Mouse (Mus musculus) frontal cortex, adult 2 months (tissue): ENCODE measurements around the gene Bcl11a. TPM values are rescaled to one million over a fixed set of nuclear protein-coding genes. Genes with fewer than 3 reads are reported as not detected.

Experiments
- DNase-seq, 2 experiments: peaks; one replicate each; pipeline ENCODE4 v3.0.0; 2022; ENCODE audit warnings: low spot score in 1 of 2; ENCODE audit errors: extremely low spot score in 1 of 2
- polyA plus RNA-seq: library from polyadenylated mRNA; depleted of rRNA; stranded (reverse); fragments of >200 nt; gene quantifications from 2 replicates; pipeline ENCODE4 v1.2.3, GENCODE M21; 2012

Gene Bcl11a
- polyA plus RNA-seq, 1 experiment, result 81.5 TPM

DNA sequence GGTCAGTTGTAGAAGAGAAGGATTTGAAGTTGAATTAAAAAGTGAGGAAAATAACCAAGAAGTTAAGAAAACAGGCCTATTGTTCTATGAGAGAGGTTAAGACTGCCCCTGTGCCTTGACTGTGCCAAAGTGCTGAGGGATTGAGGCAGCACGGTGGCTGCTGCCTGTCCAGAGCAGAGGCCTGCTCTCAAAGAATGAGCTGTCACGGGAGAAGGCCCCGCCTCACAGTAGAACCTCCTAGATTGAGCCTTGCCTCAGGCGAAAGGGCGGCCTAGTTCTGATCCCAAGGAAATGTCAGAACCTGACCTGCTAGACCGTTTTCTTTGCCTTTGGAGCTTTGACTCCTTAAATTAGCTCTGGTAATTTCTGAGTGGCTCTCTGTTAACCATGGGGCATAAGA lies 69.8 kb downstream of the Bcl11a start:
- no peak for DNase-seq

DNA sequence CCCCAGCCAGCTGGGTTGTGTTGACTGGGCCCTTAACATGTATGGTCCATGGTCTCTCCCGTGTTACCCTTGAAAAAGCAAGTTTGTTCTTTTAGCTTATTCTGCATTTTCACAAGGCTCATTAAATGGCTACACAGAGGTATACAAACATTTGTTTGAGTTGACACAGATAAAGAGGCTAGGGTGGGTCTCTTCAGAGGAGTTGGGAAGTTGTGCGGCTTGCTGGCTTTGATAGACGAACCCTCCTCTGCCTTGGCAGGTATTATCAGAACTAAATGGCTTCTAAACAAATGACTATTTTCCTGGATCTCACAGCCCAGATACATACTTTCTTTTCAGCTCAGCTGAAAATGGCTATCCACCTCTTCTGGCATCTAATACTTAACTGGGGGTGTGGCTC lies 70.7 kb downstream of the Bcl11a start:
- DNase-seq, result no peak

DNA sequence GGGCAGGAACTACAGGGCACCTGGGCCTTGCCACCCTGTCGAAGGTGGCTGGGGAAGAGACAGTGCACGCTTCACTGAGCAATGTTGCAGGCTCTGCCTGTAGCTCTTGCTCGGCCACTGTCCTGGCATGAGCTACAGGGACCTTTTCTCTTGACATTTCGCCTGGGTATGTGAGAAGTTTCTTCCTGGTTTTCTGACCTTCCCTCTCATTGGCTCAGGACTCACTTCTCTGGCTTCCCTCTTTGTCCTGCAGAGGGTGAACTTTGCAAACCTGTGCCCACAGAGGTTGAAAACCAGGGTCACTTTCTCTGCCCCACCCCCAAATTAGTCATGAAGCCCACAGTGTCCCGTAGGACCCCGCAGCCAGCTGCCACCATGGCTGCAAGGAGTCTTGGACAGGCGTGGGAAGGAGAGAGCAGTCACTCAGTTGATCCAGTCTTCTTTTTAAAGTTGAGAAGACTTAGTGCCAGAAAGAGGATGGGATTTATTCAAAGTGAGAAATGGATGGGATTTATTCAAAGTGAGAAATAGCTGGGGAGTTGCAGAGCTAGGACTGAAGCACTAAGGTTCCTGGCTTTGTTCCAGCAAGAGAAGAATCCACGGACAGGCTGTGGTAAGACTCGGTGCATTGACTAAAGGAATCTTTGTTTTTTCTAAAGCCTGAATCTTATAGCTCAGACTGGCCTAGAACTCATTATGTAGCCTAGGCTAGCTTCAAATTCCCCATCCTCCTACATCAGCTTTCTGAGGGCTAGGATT lies 71.8 kb downstream of the Bcl11a start:
- peak in 1 of 2 experiments; percentile 61 for DNase-seq

DNA sequence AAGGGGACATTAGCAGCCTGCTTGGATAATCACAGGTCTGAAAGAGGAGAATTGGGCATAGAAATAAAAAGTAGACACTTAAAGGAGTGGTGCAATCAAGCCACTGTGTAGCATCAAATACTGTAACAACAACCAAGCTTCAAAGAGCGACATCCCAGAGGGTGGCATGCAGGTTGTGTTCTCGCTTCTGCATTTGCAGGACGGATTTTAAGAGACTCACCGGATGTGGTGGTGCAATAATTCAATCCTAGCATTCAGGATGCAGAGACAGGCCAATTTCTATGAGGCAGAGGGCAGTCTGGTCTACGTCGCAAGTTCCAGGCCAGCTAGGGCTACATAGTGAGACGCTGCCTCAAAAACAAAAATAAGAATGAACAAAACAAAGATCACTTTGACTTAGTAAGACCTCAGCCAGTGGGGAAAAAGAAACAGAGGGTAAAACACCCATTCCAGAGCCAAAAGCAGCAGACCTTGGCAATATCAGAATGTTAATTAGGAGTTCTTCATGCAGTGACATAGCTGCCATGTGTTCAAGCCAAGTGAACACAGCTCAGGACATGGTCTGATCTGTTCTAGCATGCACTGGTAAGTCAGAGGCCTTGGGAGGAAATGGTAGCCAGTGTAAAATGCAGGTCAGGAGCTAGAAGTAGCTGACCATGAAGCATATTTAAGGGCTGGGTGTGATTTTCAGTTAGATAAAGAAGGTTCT lies 74.4 kb downstream of the Bcl11a start:
- DNase-seq, result no peak

DNA sequence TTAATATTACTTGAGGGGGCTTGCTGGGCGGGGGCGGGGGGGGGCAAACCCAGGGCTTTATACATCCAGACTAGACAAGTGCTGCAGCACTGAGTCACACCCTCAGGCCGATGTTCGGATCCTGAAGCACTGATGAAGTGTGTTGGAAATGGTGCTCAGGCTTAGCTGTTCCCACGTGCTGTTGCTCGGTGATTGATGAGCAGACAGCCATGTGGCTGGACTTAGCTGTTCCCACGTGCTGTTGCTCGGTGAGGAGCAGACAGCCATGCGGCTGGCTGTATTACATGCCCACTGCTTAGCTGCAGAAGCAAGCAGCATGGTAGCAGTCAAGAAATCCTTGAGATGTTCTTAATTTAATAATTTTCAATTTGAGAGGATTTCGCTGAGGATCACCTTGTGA lies 75.2 kb downstream of the Bcl11a start:
- no peak for DNase-seq

DNA sequence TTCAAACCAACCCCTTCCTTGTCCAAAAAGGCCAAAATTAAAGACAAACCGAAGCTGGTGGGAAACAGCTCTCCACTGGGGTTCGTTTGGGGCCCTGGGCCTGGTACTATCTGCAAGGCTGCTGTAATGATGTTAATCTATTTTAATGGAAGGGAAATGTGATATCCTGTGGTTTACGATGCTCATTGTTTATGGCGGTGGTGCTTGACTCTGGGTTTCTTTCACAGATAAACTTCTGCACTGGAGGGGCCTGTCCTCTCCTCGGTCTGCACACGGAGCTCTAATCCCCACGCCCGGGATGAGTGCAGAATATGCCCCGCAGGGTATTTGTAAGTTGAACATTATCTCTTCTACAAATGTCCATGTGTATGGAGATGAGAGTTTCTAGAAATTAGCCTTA lies 80.2 kb downstream of the Bcl11a start:
- no peak for DNase-seq

DNA sequence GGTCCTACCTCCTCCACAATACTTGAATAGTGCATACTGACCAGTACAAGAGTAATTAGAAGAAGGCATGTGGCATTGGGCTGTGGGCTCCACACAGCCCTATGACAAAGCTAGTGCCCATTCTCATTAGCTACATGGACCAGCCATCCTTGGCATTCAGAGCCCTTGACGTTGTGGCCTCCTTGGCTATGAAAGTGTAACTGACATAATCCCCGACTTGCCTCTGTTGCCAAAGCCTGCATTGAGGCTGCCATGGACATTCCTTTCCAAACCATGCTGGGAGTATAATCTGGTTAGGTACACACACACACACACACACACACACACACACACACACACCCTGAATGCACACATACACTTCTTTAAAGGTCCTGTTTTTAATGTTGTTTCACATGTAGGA lies 81.8 kb downstream of the Bcl11a start:
- no peak for DNase-seq

DNA sequence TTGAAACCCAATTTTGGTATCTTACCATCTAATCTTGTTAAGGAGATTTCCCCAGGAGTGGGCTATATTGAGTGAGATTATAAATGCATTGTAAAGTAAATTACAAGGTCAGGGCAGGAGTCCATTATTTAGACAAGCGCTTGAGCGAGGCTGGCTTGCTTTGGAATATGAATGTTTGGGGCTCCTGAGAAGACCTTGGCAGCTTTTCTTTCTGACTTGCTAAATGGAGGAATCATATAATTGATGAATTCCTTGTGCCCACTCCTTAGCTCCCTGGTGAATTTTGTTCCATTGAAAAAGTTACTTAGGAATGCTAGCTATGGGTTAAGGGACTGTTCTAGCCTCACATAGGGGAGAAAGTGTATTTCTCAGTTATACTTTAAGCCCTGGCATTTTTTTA lies 83.6 kb downstream of the Bcl11a start:
- DNase-seq, result no peak

DNA sequence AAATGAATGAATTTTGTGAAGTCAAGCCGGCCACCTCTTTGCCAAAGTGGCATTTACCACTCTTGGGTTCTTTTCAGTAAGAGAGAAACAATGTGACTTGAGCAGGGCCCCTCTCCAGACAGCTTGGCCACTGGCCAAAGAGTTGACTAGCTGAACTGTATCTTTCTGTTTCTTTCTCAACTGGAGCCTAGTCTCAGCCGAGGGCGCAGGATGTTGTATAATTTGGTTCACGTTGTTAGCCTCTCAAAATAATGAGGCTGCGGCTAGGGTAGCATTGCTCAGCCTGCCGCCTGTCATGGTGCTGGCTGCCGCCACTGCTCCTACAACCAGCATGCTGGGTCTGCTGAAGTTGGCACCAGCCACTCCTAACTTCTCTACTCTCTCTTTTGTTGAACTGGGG lies 84.2 kb downstream of the Bcl11a start:
- DNase-seq, result peak in 1 of 2 experiments; percentile 67

DNA sequence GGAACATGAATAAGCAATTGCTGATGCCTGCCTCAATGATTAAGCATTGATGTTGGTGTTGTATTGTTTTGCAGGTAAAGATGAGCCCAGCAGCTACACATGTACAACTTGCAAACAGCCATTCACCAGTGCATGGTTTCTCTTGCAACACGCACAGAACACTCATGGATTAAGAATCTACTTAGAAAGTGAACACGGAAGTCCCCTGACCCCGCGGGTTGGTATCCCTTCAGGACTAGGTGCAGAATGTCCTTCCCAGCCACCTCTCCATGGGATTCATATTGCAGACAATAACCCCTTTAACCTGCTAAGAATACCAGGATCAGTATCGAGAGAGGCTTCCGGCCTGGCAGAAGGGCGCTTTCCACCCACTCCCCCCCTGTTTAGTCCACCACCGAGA lies 85.2 kb downstream of the Bcl11a start:
- DNase-seq, result no peak

DNA sequence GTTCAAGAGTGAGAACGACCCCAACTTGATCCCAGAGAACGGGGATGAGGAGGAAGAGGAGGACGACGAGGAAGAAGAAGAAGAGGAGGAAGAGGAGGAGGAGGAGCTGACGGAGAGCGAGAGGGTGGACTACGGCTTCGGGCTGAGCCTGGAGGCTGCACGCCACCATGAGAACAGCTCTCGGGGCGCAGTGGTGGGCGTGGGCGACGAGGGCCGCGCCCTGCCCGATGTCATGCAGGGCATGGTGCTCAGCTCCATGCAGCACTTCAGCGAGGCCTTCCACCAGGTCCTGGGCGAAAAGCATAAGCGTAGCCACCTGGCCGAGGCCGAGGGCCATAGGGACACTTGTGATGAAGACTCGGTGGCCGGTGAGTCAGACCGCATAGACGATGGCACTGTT lies 86.2 kb downstream of the Bcl11a start:
- no peak for DNase-seq

DNA sequence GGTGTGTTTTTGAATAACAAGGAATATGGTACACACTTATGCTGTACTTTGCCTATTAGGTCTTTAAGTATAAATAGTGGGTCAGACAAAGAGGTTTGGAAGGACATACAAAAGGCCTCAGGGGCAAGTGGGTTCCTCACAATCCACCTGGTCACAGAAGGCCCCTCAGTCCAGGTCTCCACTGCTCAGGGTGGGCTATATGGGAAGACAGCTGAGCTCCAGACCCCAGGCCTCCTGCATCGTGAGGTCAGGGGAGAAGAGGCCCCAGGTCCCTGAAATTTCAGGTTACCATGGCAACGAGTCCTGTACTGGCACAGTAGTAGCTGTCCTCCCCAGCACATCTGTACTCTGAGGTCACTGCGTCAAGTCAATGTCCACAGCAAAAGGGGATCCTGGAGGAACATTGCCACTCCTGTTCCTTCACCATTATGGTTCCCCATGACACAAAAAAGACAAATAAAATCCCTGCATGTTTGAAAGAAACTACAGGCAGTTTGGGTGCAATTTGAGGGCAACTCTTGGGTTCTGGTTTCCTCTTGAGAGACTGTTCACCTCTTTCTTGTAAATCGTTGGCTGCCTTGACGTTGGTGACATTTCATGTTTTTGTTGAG lies 93.9 kb downstream of the Bcl11a start:
- DNase-seq, result no peak

DNA sequence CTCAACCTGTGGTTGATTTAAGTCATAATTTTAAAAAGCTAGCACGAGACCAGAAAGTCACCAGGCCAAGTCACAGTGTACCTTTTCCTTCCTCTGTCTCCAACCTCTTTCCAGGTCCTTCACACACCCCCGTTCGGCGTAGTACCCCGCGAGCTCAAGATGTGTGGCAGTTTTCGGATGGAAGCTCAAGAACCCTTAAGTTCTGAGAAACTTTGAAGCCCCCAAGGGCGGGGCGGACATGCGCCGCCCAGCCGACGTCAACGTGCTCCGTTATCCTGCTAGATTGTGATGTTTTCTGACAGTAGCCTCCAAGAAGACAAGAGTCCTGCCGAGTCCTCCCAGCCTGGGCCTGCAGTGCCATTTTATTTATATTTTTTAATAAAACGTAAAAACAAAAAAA lies 94.7 kb downstream of the Bcl11a start:
- DNase-seq, result no peak

DNA sequence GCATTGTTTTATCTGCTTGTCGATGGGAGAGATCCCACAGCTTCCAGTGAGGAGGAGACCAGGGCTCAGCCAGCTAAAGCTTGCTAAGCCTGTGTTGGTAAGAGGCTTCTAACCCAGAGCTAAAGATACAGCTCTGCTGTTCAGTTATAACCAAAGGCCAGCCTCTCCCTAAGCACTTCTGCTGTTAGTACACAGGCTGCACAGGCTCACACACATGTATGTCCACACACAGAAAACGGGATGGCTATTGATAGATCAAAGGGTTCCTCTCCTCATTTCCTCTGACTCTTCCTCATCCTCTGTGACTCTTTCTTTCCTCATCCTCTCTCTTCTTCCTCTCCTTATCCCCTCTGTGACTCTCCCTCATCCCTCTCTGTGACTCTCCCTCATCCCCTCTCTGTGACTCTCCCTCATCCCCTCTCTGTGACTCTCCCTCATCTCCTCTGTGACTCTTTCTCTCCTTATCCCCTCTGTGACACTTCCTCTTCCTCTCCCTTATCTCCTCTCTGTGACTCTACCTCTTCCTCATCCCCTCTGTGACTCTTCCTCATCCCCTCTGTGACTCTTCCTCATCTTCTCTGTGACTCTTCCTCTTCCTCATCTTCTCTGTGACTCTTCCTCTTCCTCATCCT lies 96.4 kb downstream of the Bcl11a start:
- DNase-seq, result no peak

DNA sequence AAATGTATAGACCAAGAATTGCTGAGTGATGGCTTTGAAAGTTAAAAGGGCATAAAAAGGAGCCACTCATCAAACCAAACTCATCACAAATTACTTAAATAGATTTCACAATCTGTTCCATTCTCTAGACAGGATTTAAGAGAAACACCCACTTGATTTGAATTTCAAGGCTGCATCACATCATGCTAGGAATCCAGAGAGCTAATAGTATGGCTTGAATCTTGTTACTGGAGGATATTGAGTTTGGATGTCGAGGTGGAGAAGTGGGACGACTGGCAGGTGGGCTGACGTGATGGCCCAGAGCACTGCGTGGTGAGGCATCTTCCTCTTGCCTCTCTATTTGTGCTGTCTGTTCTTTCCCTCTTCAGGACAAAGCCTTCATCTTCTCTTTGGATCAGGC lies 99.6 kb downstream of the Bcl11a start:
- DNase-seq, result no peak

DNA sequence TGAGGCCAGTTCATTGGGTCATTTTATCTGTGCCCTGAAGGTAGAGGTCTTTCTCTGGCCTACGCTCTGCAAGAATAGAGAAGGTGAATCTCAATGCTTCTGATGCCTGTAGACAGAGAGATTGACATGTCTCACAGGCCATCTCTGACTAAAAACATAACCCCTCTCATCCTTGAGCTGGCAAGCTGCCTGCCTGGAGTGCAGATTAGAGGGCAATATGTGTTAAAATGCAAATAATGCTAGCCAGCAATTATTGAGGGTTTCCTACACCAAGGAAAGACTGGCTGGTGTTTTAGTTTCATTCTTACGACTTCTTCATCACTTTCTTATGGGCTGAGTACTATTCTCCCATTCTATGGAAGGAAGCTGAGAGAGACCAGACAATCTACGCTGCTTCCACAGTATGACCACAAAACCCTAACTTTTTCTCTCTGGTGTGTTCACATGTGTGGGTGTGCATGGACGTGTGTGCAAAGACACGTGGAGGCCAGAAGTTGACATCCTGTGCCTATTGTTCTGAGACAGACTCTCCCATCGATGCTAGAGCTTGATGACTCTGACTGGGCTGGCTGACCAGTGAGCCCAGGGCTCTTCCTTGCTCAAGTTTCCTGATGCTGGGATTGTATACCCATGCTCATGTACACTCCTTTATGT lies 101.1 kb downstream of the Bcl11a start:
- no peak for DNase-seq

DNA sequence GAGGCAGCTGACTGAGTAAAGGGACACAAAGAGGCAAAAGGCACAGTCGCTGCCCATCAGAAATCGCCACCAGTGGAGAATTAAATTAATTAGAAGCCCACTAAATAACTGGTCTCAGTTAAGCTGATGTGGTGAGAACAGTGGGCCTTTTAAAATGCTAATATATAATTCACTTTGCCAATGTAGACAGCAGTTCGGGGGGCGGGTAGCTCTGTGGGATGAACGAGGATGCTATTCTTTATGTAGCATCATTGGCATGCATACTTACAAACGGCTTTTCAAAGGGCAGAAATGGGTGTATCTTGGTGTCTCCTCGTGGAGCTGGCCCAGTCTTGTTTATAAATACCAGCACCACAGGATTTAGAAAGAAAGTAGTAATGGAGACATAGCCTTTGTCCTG lies 102.2 kb downstream of the Bcl11a start:
- DNase-seq, result no peak

DNA sequence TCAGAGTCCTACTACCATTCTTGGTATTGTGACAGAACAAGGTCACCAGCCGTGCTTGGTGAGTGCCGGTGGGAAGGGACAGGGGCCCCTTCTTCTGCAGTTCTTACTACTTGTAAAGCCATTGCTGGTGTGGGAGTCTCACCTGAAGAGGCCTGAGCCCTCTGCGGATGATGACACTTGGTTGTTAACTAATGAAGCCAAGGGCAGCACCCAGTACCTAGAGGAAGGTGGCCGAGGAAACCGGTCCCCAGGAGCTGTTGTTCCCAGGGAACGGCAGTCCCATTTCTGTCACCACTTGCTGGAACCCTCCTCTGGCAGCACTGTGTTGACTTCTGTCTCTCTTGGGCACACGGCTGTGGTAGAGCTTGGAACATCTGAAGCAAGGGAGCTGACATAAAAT lies 105.6 kb downstream of the Bcl11a start:
- DNase-seq, result no peak

DNA sequence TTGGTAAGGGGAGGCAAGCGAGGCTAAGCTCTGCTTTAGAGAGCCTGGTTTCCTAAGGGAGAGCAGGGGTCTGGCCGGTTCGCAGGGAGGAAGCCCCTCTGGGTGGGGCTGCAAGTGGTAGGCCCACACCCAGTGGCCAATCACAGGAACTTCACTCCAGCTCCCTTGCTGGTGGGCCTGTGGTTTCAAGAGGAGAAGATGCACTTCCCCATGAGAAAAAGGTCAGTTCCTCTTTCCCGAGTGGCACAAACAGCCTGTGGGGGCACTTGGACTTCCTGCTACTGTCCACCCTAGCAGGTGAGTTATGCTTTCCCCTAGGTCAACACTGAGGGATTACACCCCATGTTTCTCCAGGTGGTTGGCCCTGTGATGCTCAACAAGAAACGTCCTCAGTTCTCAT lies 107.1 kb downstream of the Bcl11a start:
- no peak for DNase-seq

DNA sequence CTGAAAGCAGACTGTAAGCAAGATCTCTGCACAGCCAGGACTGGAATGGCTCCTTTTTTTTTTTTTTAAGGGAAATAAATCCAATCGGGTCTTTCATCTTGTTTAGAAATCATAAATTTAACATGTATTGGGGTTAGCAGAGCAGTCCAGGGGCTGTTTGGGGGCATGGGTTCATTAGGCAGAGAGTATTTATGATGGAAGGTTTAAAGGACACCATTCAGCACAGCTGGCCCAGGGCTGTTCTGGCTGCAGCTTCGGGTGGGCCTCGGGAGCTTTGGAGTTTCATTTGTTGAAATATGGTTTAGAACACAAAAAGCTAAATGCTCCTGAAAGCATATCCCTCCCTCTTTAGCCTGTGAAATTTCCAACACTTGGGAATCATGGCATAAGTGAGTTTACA lies 112.6 kb downstream of the Bcl11a start:
- no peak for DNase-seq
